Mouse (Mus musculus): ENCODE results near the gene Zcchc7. TPM values are rescaled to one million over a fixed set of nuclear protein-coding genes. Genes with fewer than 3 reads are reported as not detected.

Gene Zcchc7
- polyA plus RNA-seq, 1 experiment from 2014 or later: 18.4 TPM

Small RNA genes lying within 50 kb of the gene (microRNA-seq; reads per million reads assigned to microRNA genes)
- gene Gm22639: not detected

Other genes starting within 250 kb of the Zcchc7 start
- gene Pax5, start 45.4 kb upstream of the Zcchc7 start, polyA plus RNA-seq (2015; fragmentation: Nextera tagmentation; extraction: Ambion mirVana): 0.01 and 0.09 TPM in 2 replicates
- gene Grhpr, start 225.5 kb downstream of the Zcchc7 start, polyA plus RNA-seq (2015; fragmentation: Nextera tagmentation; extraction: Ambion mirVana): 92.2 and 95.0 TPM in 2 replicates